Mouse (Mus musculus) left cerebral cortex, adult 8-10 months (tissue): Measurements from ENCODE around the gene Serpina9. TPM values are rescaled to one million over a fixed set of nuclear protein-coding genes. Genes with fewer than 3 reads are reported as not detected.
"Not testable (repeated sequence)": the region's sequence is repeated elsewhere in the genome, so short reads cannot be mapped to it uniquely, and the experiment has no call there.

Source experiments
- DNase-seq, 2 experiments: peaks; one replicate each; pipeline ENCODE4 v3.0.0; 2022; ENCODE audit warnings: low spot score in 2 of 2
- total RNA-seq, 4 experiments: library from RNA; stranded (reverse); gene quantifications; 2 replicates each; pipeline ENCODE4 v1.2.4; 2022

Serpina9 gene
- total RNA-seq, 4 experiments from 2014 or later = 14.6 to 17.7 (median 15.5) TPM

DNA sequence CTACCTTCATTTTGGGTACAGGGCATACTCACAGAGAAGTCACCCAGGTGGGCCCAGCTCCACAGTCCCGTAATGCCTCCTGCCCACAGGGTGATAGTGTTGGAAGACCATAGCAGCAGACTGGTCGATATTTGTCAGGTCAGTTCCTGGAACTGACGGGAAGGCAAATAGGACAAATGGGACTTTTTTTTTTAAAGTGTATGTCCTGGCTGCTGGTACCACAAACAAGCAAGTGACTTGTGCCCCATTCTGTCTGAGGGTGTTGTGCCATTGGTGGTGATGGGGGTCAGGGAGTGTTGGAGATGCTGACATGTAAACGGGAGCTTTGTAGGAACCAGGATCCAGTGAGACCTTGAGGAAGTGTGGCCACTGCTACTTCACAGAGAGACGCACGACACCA, 23.7 kb downstream of the Serpina9 start, which contains the start of gene Serpina11:
Gene Serpina11, minus strand, starts transcription at position 101 of the 400 bp plus-strand sequence.
- no peak for DNase-seq

DNA sequence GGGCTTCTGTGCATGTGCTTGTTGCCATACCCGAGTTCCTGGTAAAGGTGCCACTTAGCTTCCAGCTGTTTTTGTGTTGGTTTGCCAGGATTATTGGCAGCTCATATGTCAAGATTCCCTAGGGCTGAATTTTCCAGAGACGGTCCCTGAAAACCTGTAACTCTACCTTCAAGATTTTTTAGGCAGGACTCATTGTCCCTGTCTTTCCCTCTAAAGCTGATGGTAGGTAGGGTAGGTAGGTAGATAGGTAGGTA, 24.1 kb downstream of the Serpina9 start:
- DNase-seq = no peak

DNA sequence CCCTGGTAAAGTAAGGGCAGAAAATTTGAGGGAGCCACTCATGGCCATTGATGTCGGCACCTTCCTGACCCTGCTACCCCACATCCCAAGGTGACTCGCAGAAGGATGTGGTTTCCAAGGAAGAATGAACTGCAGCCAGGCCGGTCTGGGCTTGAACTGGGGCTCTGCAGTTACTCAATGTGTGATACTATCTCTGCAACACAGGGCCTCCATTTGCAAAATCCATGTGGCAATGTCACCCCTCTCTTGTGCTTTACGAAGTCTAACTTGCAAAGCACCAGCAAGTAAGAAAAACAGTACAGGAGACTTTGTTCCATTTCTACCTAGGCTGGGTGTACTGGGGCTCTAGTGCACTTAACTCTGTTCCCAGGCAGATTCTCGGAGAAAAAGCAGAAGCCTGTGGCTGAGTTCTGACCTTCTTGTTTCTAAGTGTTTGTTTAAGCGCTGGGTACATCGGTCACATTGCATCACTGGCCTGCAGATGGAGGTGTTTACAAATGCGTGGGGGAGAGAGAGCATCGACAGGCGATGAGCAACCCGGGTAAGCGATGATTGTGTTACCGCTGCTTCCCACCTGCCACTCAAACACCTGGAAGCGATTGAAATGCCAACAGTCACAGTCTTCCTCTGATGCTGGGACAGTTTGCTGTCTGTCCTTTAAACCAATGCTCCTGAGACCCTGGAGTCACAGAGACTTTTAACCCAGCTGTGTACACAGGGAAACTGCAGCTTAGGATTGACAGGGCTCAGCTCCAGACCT, 24.6 kb downstream of the Serpina9 start:
- no peak for DNase-seq

DNA sequence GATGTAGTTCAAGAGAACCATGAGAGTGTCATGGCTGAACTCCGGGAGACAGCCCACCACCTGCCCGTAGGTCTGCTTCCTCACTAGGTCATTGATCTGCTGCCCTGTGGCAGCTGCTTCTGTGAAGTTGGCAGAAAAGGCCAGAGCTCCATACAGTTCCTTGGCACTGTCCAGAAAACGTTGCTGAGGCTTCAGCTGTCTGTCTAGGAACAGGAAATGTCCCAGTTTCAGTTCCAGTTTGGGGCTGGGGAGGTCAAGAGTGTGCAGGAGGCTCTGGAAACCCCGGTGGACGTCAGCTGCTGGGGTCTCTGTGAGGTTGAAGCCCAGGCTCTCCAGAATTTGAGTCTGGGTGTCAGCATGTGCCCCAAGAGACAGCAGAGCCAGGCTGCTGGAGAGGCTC, 27.7 kb downstream of the Serpina9 start:
- DNase-seq = no peak

DNA sequence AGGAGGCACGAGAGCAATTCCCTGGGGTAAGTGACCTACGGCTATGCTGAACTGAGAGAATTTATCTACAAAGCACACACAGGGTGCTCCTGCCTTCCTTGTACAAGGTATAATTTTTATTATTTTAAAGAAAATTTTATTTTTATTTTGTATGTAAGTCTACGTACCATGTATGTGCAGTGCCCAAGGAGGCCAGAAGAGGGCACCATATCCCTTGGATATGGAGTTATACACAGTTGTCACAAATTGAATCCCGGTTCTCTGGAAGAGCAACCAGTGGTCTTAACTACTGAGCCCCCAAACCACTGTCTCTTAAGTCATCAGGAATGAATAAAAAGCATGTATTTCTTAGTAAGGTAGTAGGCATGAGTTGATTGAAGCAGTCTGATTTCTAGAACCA, 28.6 kb downstream of the Serpina9 start:
- DNase-seq = peak in 1 of 2 experiments; percentile 51

DNA sequence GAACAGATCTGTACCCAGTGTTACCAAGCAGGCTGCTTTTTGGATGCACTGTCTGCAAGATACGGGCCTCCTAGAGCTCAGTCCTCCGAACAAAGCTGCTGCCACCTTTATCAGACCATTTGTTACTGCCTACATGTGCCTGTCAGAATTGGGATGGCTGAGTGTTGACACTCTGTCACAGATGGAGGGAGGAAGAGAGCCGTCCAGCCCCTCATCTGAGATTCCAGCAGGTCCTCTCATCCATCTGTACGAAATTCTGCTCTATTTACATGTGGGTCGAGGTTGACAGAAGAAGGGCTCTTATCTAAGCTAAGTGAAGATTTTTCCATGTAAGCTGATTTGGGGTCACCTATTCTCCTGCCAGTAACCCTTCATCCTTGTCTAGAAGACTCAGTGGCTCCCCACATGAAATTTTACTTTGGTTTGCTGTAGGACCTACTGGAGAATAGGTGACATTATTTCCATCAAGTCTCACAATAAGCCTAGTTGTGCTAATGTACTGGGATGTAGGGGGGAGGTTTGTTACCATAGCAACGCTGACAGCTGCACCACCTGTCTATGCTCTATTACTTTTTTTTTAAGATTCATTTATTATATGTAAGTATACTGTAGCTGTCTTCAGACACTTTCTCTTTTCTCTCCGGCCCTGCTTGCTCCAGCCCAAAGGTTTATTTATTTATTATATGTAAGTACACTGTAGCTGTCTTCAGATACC, 31.8 kb downstream of the Serpina9 start:
- no peak for DNase-seq

DNA sequence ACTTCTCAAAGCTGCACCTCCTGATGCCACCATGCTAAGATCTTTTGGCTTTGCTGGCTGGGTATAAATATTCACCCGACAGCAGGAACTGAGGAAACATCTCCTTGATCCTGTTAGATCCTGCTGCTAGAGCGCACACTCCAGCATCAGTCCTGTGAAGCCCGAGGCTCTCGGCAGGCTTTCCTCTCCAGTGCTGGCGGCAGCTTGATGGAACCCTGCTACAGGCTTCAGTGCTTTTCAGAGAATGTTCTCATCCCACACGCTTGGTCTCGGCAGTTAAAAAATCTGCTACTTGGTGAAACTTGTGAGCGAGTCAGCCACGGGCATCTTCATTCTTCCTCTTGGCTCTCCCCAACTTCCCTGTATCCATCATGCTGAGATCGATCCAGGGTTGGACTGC, 35.3 kb downstream of the Serpina9 start:
- DNase-seq = no peak

DNA sequence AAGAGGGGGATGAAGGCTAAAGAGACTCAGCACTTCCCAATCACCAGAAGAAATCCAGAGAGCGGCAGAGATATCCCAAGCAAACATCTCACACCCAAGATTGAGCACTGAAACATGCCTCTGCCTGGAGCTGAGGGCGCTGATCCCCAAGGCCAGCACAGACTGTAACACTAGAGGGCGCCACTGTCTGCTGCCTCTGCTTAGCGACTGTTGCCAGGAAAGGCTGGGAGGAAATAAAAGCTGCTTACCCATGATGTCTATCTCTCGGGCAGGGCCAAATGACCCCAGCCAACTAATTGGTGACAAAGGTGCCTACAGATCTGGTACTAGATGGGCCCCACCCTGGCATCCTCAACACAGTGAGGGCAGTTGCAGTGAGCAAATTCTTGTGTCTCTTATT, 35.7 kb downstream of the Serpina9 start:
- DNase-seq = no peak

DNA sequence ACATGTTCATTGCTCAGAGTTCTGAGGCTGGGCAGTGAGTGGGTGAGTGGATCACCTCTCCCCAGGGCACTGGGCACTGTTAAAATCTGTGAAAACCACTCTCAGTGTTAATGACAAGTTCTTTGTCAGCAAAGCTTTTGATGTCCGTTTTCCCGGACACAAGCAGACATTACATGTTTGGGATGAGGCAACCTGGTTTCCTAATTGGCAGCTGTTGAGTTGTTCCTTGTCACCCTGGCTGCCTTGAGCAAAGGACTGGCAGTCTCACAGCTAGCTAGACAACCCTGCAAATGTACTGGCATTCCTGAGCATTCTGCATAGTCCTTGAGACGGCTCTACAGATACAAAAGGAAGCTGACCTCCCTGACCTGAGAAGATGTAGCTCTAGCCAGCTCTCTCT, 36.5 kb downstream of the Serpina9 start:
- no peak for DNase-seq

DNA sequence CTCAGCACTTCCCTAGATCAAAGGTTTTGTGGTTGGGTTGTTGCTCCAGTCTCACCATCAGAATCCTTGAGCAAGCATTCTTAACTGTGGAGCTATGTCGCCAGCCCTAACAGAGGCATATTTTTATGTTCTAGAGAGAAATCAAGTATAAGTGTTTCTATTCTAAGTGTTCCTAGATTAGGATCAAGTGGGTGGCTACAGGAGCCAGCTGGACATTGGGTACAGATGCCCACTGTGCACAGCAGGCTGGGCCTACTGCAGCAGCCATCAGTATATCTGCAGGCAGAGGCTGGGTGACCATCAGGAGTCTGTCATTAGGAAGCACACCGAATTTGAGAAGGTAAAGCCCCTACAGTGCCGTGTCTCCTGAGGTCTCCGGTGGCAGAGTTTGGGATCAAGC, 42.5 kb downstream of the Serpina9 start:
- DNase-seq = peak in 1 of 2 experiments; percentile 49

DNA sequence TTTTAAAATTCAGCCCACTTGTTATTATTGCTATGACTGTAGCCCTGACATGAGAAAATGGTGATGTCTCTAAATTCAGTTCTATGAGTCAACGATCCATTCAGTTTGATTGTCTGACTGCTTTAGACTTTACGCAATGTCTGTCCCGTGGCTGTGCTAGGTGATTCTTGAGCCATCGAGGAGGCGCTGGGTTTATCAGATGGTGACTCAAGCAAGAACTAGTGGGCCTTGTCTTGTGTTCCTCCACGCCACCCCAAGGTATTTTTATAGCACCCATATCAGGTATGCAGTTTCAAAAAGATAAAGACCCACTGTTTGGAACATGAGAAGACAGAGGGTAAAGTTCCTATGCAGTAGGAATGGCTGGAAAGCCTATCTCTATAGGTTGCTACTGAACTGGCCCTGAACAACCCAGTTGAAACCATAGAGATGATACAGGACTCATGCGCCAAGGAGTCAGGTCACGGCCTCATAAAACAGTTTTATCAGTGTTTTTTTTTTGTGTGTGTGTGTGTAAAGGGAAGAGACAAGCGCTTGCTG, 43.9 kb downstream of the Serpina9 start:
- DNase-seq = no peak

DNA sequence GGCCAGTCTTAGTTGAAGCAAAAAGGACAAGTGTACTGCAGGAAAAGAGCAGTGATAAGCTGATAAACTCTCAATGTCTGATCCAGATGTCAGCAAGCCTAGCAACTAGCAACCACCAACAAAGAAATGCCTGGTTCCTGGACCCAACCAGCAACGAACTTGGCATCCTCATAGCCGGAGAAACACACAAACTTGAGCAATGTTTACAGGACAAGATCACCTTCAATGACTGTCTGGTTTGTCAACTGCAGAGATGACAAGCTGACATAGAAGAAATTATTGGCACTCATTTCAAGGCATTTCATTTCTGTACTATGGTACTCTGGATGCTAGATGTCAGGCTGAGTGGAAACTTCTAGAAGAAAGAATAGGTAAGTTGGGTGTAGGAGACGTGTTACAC, 46.8 kb downstream of the Serpina9 start:
- no peak for DNase-seq

DNA sequence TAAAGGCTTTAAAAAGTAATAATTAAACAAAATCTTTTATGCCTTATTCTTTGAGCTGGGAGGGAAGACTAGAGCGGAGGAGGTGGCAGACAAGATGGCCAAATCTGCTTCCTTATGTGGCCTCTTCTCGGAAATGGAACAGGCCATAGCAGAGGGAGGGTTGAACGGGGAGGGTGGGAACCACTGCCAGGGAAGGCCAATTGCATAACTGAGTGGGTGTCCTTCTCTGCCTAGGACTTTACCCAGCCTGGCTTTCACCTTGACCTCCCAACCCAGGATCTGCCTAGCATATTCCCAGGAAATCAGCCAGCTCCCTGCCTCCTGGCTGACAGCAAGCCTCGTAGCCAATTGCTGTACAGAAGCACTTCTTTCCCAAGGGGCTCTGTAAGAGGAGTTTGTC, 50.3 kb downstream of the Serpina9 start:
- DNase-seq = no peak

DNA sequence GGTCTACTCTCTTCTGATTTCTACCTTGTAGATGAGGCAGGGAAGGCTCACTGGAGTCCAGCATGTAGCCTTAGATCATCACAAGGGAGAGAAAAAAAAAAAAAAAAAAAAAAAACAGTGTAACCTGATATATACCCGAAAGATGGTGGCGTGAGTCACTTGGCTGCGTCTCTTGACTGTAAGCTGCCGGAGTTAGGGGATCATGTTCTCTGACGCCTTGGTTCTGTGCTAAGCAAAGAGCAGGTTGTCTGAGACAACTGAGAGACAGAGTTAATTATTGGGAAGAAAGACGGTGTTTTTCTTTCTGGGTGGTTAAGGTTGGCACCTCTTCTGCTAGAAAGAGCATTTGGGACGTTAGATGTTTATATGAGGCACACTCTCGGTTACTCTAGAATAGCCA, 50.7 kb downstream of the Serpina9 start:
- no peak for DNase-seq

DNA sequence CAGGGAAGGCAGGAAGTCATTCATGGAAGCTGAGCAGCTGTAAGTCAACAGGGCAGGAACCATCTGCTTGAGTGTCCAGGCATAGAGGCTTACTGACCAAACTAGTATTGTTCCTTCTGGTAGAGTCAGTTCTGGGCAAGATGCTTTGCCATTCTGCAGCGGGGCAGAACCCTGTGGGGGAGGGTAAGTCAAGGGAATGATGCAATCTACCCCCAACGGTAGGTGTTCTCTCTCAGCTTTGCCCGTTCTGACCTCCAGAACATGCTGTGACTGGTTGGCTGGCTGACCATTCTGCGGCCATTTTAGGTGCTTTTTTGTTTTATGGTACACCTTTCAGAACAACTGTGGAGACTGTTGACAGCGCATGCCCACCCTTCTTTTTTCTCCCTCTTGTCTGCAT, 51.2 kb downstream of the Serpina9 start:
- no peak for DNase-seq

DNA sequence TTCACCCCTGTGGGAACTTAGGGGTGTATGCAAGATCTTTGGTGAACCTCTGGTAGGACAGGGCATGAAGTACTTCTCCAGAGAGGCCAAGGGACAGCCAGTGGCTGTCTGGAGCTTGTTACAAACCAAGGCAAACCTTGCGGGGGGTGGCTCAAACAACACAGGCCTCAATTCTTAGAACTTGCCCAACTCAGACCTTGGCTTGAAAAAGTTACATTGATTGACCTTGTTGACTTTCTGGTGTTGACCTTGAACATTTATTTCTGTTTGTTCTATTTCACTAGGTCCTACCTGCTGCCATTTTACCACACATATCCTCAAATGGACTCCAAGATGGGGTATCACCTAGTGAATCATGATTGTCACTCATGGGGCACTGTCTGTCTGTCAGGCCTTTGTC, 51.8 kb downstream of the Serpina9 start:
- no peak for DNase-seq

DNA sequence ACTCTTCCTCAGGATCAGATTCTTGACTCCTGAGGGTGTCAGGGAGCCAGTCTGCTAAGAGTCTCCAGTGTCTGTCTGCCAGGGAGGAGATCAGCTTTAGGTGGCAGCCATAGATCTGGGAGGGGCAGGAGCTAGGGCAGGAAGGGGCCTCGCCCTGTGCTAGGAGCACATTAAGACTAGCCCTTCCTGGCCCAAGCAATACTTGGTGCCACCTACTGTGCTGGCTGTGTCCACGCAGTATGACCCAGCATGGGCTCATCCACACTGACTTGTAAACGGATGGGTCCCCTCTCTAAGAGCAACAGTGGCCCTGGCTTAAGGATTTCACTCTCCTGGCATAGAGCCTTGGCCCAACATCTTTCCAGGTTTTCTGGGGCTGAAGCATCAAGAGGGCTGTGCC, 54.8 kb downstream of the Serpina9 start, which contains the start of gene Serpina1e:
Gene Serpina1e, minus strand, starts transcription at position 178 of the 400 bp plus-strand sequence.
- DNase-seq = no peak

DNA sequence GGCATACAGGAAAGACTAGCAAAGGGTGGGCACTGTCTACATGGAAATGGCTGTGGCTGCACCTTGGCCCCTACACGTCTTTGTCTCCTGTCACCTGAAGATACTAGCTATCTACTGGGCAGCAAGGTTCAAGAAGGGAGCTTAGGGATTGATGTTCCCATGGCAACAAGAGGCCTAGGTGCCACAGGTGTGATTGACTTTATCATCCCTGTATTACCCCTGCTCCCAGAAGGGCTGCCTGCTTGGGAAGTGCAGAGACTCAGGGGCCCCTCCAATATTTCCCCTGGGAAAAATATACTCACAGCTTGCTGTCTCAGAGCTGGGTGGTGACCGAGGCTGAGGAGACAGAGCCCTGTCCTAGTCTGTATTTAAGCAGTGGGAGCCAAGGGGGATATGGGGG, 57.0 kb downstream of the Serpina9 start:
- DNase-seq = not testable (repeated sequence)

DNA sequence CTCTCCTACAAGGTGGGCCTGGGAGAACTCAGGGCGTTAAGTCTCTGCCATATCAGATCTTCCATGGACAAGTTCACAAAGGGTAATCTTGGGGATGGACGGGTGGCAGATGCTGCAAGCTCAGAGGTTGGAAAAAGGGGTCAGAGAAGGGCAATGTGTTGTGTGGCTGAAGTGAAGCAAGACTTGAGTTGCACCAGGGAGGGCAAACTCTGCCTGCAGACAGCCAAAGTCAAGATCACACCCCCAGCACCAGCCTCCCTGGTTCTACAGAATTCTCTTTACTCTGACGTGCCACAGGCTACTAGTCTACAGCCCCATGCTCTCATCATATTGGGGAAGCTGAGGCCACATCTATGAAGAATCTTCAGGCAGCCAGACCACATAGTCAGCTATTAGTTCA, 60.6 kb downstream of the Serpina9 start:
- not testable (repeated sequence) for DNase-seq

DNA sequence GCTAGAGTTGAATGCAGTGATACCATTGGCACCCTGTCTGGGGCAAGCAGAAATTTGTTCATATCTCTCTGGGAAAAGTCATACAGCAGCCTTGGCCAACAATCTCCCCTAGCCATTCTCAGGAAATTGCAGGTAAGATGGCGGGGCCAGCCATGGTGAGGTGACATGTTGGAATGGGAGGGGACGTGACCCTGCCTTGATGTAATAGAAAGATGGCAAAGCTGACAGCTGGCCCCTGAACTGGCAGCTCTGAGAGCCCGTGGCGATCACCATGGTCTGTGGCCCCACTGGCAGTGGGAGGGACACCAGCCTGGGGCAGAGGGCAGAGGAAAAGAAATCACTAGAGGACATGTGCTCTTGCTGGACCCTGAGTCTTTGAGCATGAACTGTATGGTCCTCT, 67.3 kb downstream of the Serpina9 start:
- DNase-seq = no peak
